Mouse (Mus musculus) hindbrain, embryonic 12.5 days (tissue): ENCODE data around the gene G3bp1. TPM values are rescaled to one million over a fixed set of nuclear protein-coding genes. Genes with fewer than 3 reads are reported as not detected.
A peak's percentile ranks its signal among the peaks of the same experiment; 100 is the strongest.

ENCODE experiments used
- ATAC-seq: fragments of 200-750 bp; cut with Nextera tagmentation; 2 replicates; pipeline ENCODE4 v1.8.0; 2017; ENCODE audit warnings: moderate TSS enrichment; ENCODE audit not compliant: low FRiP score
- H3K27ac ChIP-seq: fragments of 300-500 bp; sonication (generic); 2 replicates; pipeline ENCODE4 v1.5.1; 2016; ENCODE audit warnings: mild to moderate bottlenecking
- H3K27me3 ChIP-seq: fragments of 300-500 bp; sonication (generic); 2 replicates; pipeline ENCODE4 v1.6.1; 2016; ENCODE audit warnings: mild to moderate bottlenecking
- H3K36me3 ChIP-seq: fragments of 300-500 bp; sonication (generic); 2 replicates; pipeline ENCODE4 v1.6.1; 2016; ENCODE audit warnings: mild to moderate bottlenecking
- H3K4me1 ChIP-seq: fragments of 300-500 bp; sonication (generic); 2 replicates; pipeline ENCODE4 v1.6.1; 2016
- H3K4me2 ChIP-seq: fragments of 300-500 bp; sonication (generic); replicated peaks from 2 replicates; pipeline ENCODE4 v1.6.1; 2016; ENCODE audit warnings: mild to moderate bottlenecking
- H3K4me3 ChIP-seq: fragments of 300-500 bp; sonication (generic); 2 replicates; pipeline ENCODE4 v1.5.1; 2016; ENCODE audit warnings: mild to moderate bottlenecking
- H3K9ac ChIP-seq: fragments of 300-500 bp; sonication (generic); 2 replicates; pipeline ENCODE4 v1.6.1; 2016; ENCODE audit warnings: mild to moderate bottlenecking, moderate library complexity
- H3K9me3 ChIP-seq: fragments of 300-500 bp; sonication (generic); replicated peaks from 2 replicates; pipeline ENCODE4 v1.6.1; 2016; ENCODE audit warnings: mild to moderate bottlenecking
- WGBS: fragments of 180-500 bp; shearing (Covaris S2); methylation state at CpG from one replicate; pipeline ENCODE4 v1.1.7; 2016; 5-methylcytosine and 5-hydroxymethylcytosine counted together
- polyA plus RNA-seq: library from polyadenylated mRNA; unstranded; fragments of >200 nt; fragmentation: Nextera tagmentation; extraction: Ambion mirVana; gene quantifications from 2 replicates; pipeline ENCODE4 v1.2.1, GENCODE M21; 2016

Gene G3bp1
- polyA plus RNA-seq, result 184 and 189 TPM in 2 replicates

- under 1% methylated on average over 47 of the region's 57 CpGs for WGBS
- peak within 1 kb of the TSS; percentile 92 for H3K27ac ChIP-seq
- no peaks in the 10 kb centered on the region for H3K27me3 ChIP-seq
- peak within 1 kb of the TSS; percentile 99 for H3K4me3 ChIP-seq
- peak within 1 kb of the TSS; percentile 99 for H3K9ac ChIP-seq
- peak; percentile 99 for ATAC-seq
- H3K4me2 ChIP-seq, result peak within 1 kb of the TSS; percentile 84
- H3K36me3 ChIP-seq, result peaks cover 5% of the 10 kb centered on the region; the same call in 1 of the 2 replicates
- peaks cover 18% of the 10 kb centered on the region for H3K4me1 ChIP-seq
- no peaks in the 10 kb centered on the region for H3K9me3 ChIP-seq
These were observed at the start of gene G3bp1 for GRCm38 (mm10) chr11:55469048-55469843. TSS of gene G3bp1 (plus strand) at chr11:55469685.

- no peak within 1 kb of the TSS for H3K9ac ChIP-seq
- no peak for ATAC-seq
- 100% methylated on average over 1 of the region's 1 CpGs for WGBS
These were observed 46.5 kb upstream of the G3bp1 start, which contains the start of gene Sparc for GRCm38 (mm10) chr11:55422978-55423377. TSS of gene Sparc (minus strand) at chr11:55423183.

GRCm38 (mm10) chr11:55423756-55424155 lies 45.7 kb upstream of the G3bp1 start:
- Histone ChIP-seq H3K4me3 (no peak overlapping the region), H3K27ac (peak overlapping the region; percentile 80), H3K4me1 (peaks cover 68% of the 10 kb centered on the region), H3K9ac (no peak overlapping the region), H3K36me3 (no peaks in the 10 kb centered on the region), H3K9me3 (no peaks in the 10 kb centered on the region), H3K27me3 (0 out of 2 replicates have a peak, but pooled peaks cover 3% of the 10 kb centered on the region), H3K4me2 (no peak overlapping the region; the same call in 1 of the 2 replicates)
- ATAC-seq, result peak; percentile 84
- WGBS, result 15% methylated on average over 4 of the region's 4 CpGs

More at GRCm38 (mm10) chr11:55422978-55423377, 46.5 kb upstream of the G3bp1 start, which contains the start of gene Sparc:
- no peaks in the 10 kb centered on the region for H3K36me3 ChIP-seq
- no peaks in the 10 kb centered on the region for H3K9me3 ChIP-seq
- 0 out of 2 replicates have a peak, but pooled peaks cover 3% of the 10 kb centered on the region for H3K27me3 ChIP-seq
- H3K4me1 ChIP-seq, result peaks cover 66% of the 10 kb centered on the region
- no peak within 1 kb of the TSS for H3K4me3 ChIP-seq
- H3K4me2 ChIP-seq, result no peak within 1 kb of the TSS; the same call in 1 of the 2 replicates
- H3K27ac ChIP-seq, result peak within 1 kb of the TSS; percentile 80

GRCm38 (mm10) chr11:55424746-55425360 lies 44.6 kb upstream of the G3bp1 start:
- no peak overlapping the region for H3K4me2 ChIP-seq
- H3K36me3 ChIP-seq, result no peaks in the 10 kb centered on the region
- H3K9me3 ChIP-seq, result no peaks in the 10 kb centered on the region
- H3K4me3 ChIP-seq, result no peak overlapping the region
- ATAC-seq, result no peak
- H3K27me3 ChIP-seq, result no peaks in the 10 kb centered on the region
- no peak overlapping the region for H3K9ac ChIP-seq
- H3K4me1 ChIP-seq, result peaks cover 57% of the 10 kb centered on the region
- 76% methylated on average over 8 of the region's 8 CpGs for WGBS
- H3K27ac ChIP-seq, result peak overlapping the region; percentile 80

GRCm38 (mm10) chr11:55428186-55429012 lies 41.1 kb upstream of the G3bp1 start:
- Histone ChIP-seq H3K27ac (peak overlapping the region; percentile 80), H3K36me3 (no peaks in the 10 kb centered on the region), H3K27me3 (no peaks in the 10 kb centered on the region), H3K4me3 (no peak overlapping the region), H3K9ac (no peak overlapping the region), H3K4me1 (peaks cover 40% of the 10 kb centered on the region), H3K4me2 (peak overlapping the region; percentile 19; the same call in 1 of the 2 replicates), H3K9me3 (no peaks in the 10 kb centered on the region)
- peak; percentile 49 for ATAC-seq
- 29% methylated on average over 16 of the region's 16 CpGs for WGBS

- Histone ChIP-seq H3K4me1 (peaks cover 25% of the 10 kb centered on the region), H3K27ac (no peak overlapping the region), H3K9me3 (no peaks in the 10 kb centered on the region), H3K4me3 (no peak overlapping the region), H3K9ac (no peak overlapping the region), H3K36me3 (no peaks in the 10 kb centered on the region), H3K4me2 (no peak overlapping the region), H3K27me3 (no peaks in the 10 kb centered on the region)
- WGBS, result 86% methylated on average over 2 of the region's 2 CpGs
- no peak for ATAC-seq
These were observed 39.5 kb upstream of the G3bp1 start for GRCm38 (mm10) chr11:55429973-55430372.

GRCm38 (mm10) chr11:55432981-55433380 lies 36.5 kb upstream of the G3bp1 start:
- Histone ChIP-seq H3K9me3 (no peaks in the 10 kb centered on the region), H3K4me2 (no peak overlapping the region), H3K4me3 (no peak overlapping the region), H3K36me3 (no peaks in the 10 kb centered on the region), H3K4me1 (peaks cover 8% of the 10 kb centered on the region), H3K27me3 (no peaks in the 10 kb centered on the region), H3K9ac (no peak overlapping the region), H3K27ac (no peak overlapping the region)
- ATAC-seq, result no peak
- 78% methylated on average over 3 of the region's 3 CpGs for WGBS

GRCm38 (mm10) chr11:55436089-55436488 lies 33.4 kb upstream of the G3bp1 start:
- Histone ChIP-seq H3K9me3 (no peaks in the 10 kb centered on the region), H3K4me3 (no peak overlapping the region), H3K27ac (no peak overlapping the region), H3K27me3 (no peaks in the 10 kb centered on the region), H3K4me1 (no peaks in the 10 kb centered on the region), H3K36me3 (no peaks in the 10 kb centered on the region), H3K9ac (no peak overlapping the region), H3K4me2 (no peak overlapping the region)
- no peak for ATAC-seq
- 86% methylated on average over 6 of the region's 6 CpGs for WGBS

GRCm38 (mm10) chr11:55438031-55438430 lies 31.5 kb upstream of the G3bp1 start:
- no peak overlapping the region for H3K9ac ChIP-seq
- no peaks in the 10 kb centered on the region for H3K36me3 ChIP-seq

GRCm38 (mm10) chr11:55439718-55440117 lies 29.8 kb upstream of the G3bp1 start:
- no peaks in the 10 kb centered on the region for H3K27me3 ChIP-seq
- H3K4me1 ChIP-seq, result no peaks in the 10 kb centered on the region
- no peak overlapping the region for H3K4me3 ChIP-seq
- H3K4me2 ChIP-seq, result no peak overlapping the region
- H3K27ac ChIP-seq, result no peak overlapping the region
- no peak for ATAC-seq
- no peaks in the 10 kb centered on the region for H3K9me3 ChIP-seq
- WGBS, result 61% methylated on average over 5 of the region's 5 CpGs
- no peak overlapping the region for H3K9ac ChIP-seq
- H3K36me3 ChIP-seq, result no peaks in the 10 kb centered on the region

More at GRCm38 (mm10) chr11:55438031-55438430, 31.5 kb upstream of the G3bp1 start:
- 43% methylated on average over 4 of the region's 4 CpGs for WGBS
- no peak overlapping the region for H3K4me2 ChIP-seq
- H3K4me3 ChIP-seq, result no peak overlapping the region
- no peak overlapping the region for H3K27ac ChIP-seq
- no peaks in the 10 kb centered on the region for H3K9me3 ChIP-seq
- H3K27me3 ChIP-seq, result no peaks in the 10 kb centered on the region
- ATAC-seq, result no peak
- no peaks in the 10 kb centered on the region for H3K4me1 ChIP-seq

- H3K4me2 ChIP-seq, result no peak overlapping the region
- ATAC-seq, result no peak
These were observed 24.7 kb upstream of the G3bp1 start for GRCm38 (mm10) chr11:55444772-55445171.

GRCm38 (mm10) chr11:55446579-55446978 lies 22.9 kb upstream of the G3bp1 start:
- Histone ChIP-seq H3K36me3 (peaks cover 25% of the 10 kb centered on the region), H3K4me2 (no peak overlapping the region), H3K4me1 (no peaks in the 10 kb centered on the region), H3K27me3 (no peaks in the 10 kb centered on the region), H3K9ac (no peak overlapping the region), H3K27ac (no peak overlapping the region), H3K4me3 (no peak overlapping the region), H3K9me3 (no peaks in the 10 kb centered on the region)
- WGBS, result 25% methylated on average over 4 of the region's 4 CpGs
- ATAC-seq, result peak; percentile 64

More at GRCm38 (mm10) chr11:55444772-55445171, 24.7 kb upstream of the G3bp1 start:
- Histone ChIP-seq H3K36me3 (peaks cover 12% of the 10 kb centered on the region), H3K27ac (no peak overlapping the region), H3K27me3 (no peaks in the 10 kb centered on the region), H3K9ac (no peak overlapping the region), H3K4me1 (no peaks in the 10 kb centered on the region), H3K9me3 (no peaks in the 10 kb centered on the region), H3K4me3 (no peak overlapping the region)
- WGBS, result 3% methylated on average over 1 of the region's 1 CpGs
